19 mouse cellular contexts compared by ENCODE assay signal in the genomic region with DNA sequence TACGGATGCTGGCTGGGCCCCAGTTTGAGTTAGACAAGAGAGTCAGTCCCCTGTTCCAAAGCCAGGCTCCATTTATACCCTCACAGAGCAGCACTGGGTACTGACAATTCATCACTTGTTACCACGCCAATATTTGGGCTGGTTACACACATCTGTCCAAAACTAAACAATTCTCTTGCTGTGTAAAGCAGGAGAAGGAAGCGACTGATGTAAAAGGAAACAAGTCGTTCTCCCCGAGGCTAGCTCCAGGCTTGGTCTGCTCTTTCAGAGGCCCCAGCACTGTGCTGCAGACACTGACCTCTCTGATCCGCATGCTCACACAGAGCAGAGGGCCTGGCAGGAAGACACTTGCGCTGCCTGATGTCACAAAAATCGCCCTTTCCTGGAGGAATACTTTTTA. TPM values are rescaled to one million over a fixed set of nuclear protein-coding genes. Genes with fewer than 3 reads are reported as not detected.
DNase-seq lines count a peak whose midpoint lies in the region; ATAC-seq and TF ChIP-seq lines count a peak whose summit lies in the region.
"Had no signal": no experiment of that assay in that cellular context is flagged by ENCODE, and none has a peak within 500 bp of the region (broad histone marks: within the 10 kb centered on the region; RNA-seq: fewer than 3 reads in every experiment).

No protein-coding gene starts in this region.

- WGBS in hindbrain, embryonic 15.5 days, result 80% methylated on average over 8 of the region's 8 CpGs
- 80% methylated on average over 8 of the region's 8 CpGs for WGBS in hindbrain, embryonic 11.5 days
- 86% methylated on average over 8 of the region's 8 CpGs for whole genome bisulfite sequencing in limb, embryonic 10.5 days

- TF ChIP-seq CTCF in cortical plate, adult 2 months (IDR thresholded peaks at IDR 0.05; ENCODE audit: extremely low read depth, insufficient read depth, low read length), result no peak

- H3K4me3 ChIP-seq in hindbrain, embryonic 15.5 days, result no peak overlapping the region
- H3K4me3 ChIP-seq in hindbrain, embryonic 11.5 days (ENCODE audit: low read depth, low read length), result no peak overlapping the region
- no peak overlapping the region for H3K4me3 ChIP-seq in cortical plate, adult 2 months (ENCODE audit: insufficient read depth, low read length)
- no peak overlapping the region for H3K4me3 ChIP-seq in limb, embryonic 10.5 days
- H3K4me3 ChIP-seq: embryonic facial prominence, embryonic 15.5 days; heart, embryonic 13.5 days; limb, embryonic 12.5 days; liver, embryonic 12.5 days; megakaryocyte, embryonic 14.5 days had no signal

- H3K4me1 ChIP-seq in hindbrain, embryonic 15.5 days (replicated peaks), result no peaks in the 10 kb centered on the region
- no peaks in the 10 kb centered on the region for H3K4me1 ChIP-seq in hindbrain, embryonic 11.5 days (replicated peaks; ENCODE audit: control insufficient read depth, insufficient read depth, low read length)
- peaks cover 3% of the 10 kb centered on the region; the same call in 1 of the 2 replicates for H3K4me1 ChIP-seq in cortical plate, adult 2 months (ENCODE audit: control insufficient read depth, insufficient read depth, low read length)
- no peaks in the 10 kb centered on the region for H3K4me1 ChIP-seq in limb, embryonic 10.5 days
- H3K4me1 ChIP-seq: embryonic facial prominence, embryonic 15.5 days; heart, embryonic 13.5 days; limb, embryonic 12.5 days had no signal

- TF ChIP-seq POLR2A in cortical plate, adult 2 months (IDR thresholded peaks at IDR 0.05; ENCODE audit: extremely low read depth, insufficient read depth, low read length), result no peak

- intact Hi-C loops in left cerebral cortex, postnatal 14 days (cut with DNase I), result loop anchor here (10.0 kb wide), 1 partner anchor 427 kb away; no protein-coding TSS in a partner anchor
- intact Hi-C loops in left cerebral cortex, postnatal 10 days (cut with DNase I), result loop anchor here (10.0 kb wide), 1 partner anchor 187 kb away; no protein-coding TSS in a partner anchor

- H3K27me3 ChIP-seq in hindbrain, embryonic 15.5 days, result no peaks in the 10 kb centered on the region
- H3K27me3 ChIP-seq in hindbrain, embryonic 11.5 days (ENCODE audit: control insufficient read depth, insufficient read depth, low read length), result no peaks in the 10 kb centered on the region
- no peaks in the 10 kb centered on the region for H3K27me3 ChIP-seq in limb, embryonic 10.5 days (ENCODE audit: low read depth, poor library complexity, severe bottlenecking)
- H3K27me3 ChIP-seq: embryonic facial prominence, embryonic 15.5 days; heart, embryonic 13.5 days; limb, embryonic 12.5 days; liver, embryonic 12.5 days; megakaryocyte, embryonic 14.5 days had no signal

- no peak overlapping the region for H3K9ac ChIP-seq in hindbrain, embryonic 15.5 days
- no peak overlapping the region for H3K9ac ChIP-seq in hindbrain, embryonic 11.5 days (ENCODE audit: low read depth, low read length)
- H3K9ac ChIP-seq: embryonic facial prominence, embryonic 15.5 days; heart, embryonic 13.5 days; limb, embryonic 12.5 days; liver, embryonic 12.5 days had no signal

- DNase-seq in hindbrain, embryonic 11.5 days (ENCODE audit: low spot score), result no peak
- peak; percentile 37 to 44 for DNase-seq in left cerebral cortex, postnatal 14 days (ENCODE audit: low spot score in 2 of 2)
- no peak for DNase-seq in left cerebral cortex, postnatal 10 days (ENCODE audit: extremely low spot score in 1 of 2, low spot score in 2 of 2)
- DNase-seq in layer of hippocampus, postnatal 36 days, result peak; percentile 34 to 48
- DNase-seq in limb, embryonic 10.5 days (ENCODE audit: low spot score), result no peak
- DNase-seq: cerebellum, adult 8-10 months; kidney, adult 2 months; kidney, postnatal 10 days; lung, adult 2 months; retina, postnatal 1 day; thymus, adult 2 months had no signal

- peaks cover 74% of the 10 kb centered on the region for H3K36me3 ChIP-seq in hindbrain, embryonic 15.5 days
- H3K36me3 ChIP-seq in hindbrain, embryonic 11.5 days (ENCODE audit: control insufficient read depth, insufficient read depth, low read length), result peaks cover 11% of the 10 kb centered on the region
- peaks cover 94% of the 10 kb centered on the region for H3K36me3 ChIP-seq in limb, embryonic 10.5 days

- H3K27ac ChIP-seq in hindbrain, embryonic 15.5 days (replicated peaks), result no peak overlapping the region
- H3K27ac ChIP-seq in hindbrain, embryonic 11.5 days (ENCODE audit: low read depth, low read length), result no peak overlapping the region
- peak overlapping the region; percentile 64; the same call in 1 of the 2 replicates for H3K27ac ChIP-seq in cortical plate, adult 2 months (ENCODE audit: insufficient read depth, low read length)
- H3K27ac ChIP-seq in limb, embryonic 10.5 days, result no peak overlapping the region
- H3K27ac ChIP-seq: embryonic facial prominence, embryonic 15.5 days; heart, embryonic 13.5 days; limb, embryonic 12.5 days; liver, embryonic 12.5 days had no signal

- no peaks in the 10 kb centered on the region for H3K9me3 ChIP-seq in hindbrain, embryonic 15.5 days
- H3K9me3 ChIP-seq in hindbrain, embryonic 11.5 days (ENCODE audit: control insufficient read depth, low read length), result no peaks in the 10 kb centered on the region
- no peaks in the 10 kb centered on the region for H3K9me3 ChIP-seq in limb, embryonic 10.5 days (replicated peaks)
- H3K9me3 ChIP-seq: embryonic facial prominence, embryonic 15.5 days; heart, embryonic 13.5 days; limb, embryonic 12.5 days; liver, embryonic 12.5 days; megakaryocyte, embryonic 14.5 days had no signal

- 0 out of 2 replicates have a peak, but pooled peaks have one; percentile 34 for ATAC-seq in hindbrain, embryonic 15.5 days (ENCODE audit: low FRiP score, low read depth)
- no peak for ATAC-seq in hindbrain, embryonic 11.5 days (ENCODE audit: low FRiP score)
- ATAC-seq: liver, embryonic 12.5 days; midbrain, embryonic 16.5 days had no signal

- no peak overlapping the region for H3K4me2 ChIP-seq in hindbrain, embryonic 15.5 days
- no peak overlapping the region for H3K4me2 ChIP-seq in hindbrain, embryonic 11.5 days (replicated peaks; ENCODE audit: low read depth, low read length)
- H3K4me2 ChIP-seq: embryonic facial prominence, embryonic 15.5 days; heart, embryonic 13.5 days; limb, embryonic 12.5 days; liver, embryonic 12.5 days had no signal

RNA-seq across cellular contexts. Expression of gene Snx1, which starts 24.8 kb away (rescaled TPM):
- 76.7 and 76.9 TPM in 2 replicates for polyA plus RNA-seq in hindbrain, embryonic 15.5 days (2015; fragmentation: Nextera tagmentation; extraction: Ambion mirVana)
- polyA plus RNA-seq in hindbrain, embryonic 11.5 days (2014; fragmentation: Nextera tagmentation; extraction: Ambion mirVana), result 127 and 140 TPM in 2 replicates
- 10 to 100 TPM; 51.6 to 56.3 TPM for total RNA-seq in left cerebral cortex, postnatal 14 days (2021)
- total RNA-seq in left cerebral cortex, postnatal 10 days (2021), result 10 to 100 TPM; 43.6 to 44.9 TPM
- polyA plus RNA-seq in cortical plate, adult 2 months (2012; rRNA removed), result 90.1 and 93.9 TPM in 2 replicates
- total RNA-seq in layer of hippocampus, postnatal 36 days (2021), result 10 to 100 TPM; 86.9 to 93.2 TPM
- 122 and 126 TPM in 2 replicates for polyA plus RNA-seq in limb, embryonic 10.5 days (2016; fragmentation: Nextera tagmentation; extraction: Ambion mirVana)

RNA-seq across cellular contexts. Expression of gene Ciao2a, which starts 24.8 kb away (rescaled TPM):
- polyA plus RNA-seq in hindbrain, embryonic 15.5 days (2015; fragmentation: Nextera tagmentation; extraction: Ambion mirVana), result 68.5 and 70.1 TPM in 2 replicates
- polyA plus RNA-seq in hindbrain, embryonic 11.5 days (2014; fragmentation: Nextera tagmentation; extraction: Ambion mirVana), result 144 and 146 TPM in 2 replicates
- 10 to 100 TPM; 26.8 to 28.0 TPM for total RNA-seq in left cerebral cortex, postnatal 14 days (2021)
- 10 to 100 TPM; 25.9 to 26.0 TPM for total RNA-seq in left cerebral cortex, postnatal 10 days (2021)
- 25.0 and 29.0 TPM in 2 replicates for polyA plus RNA-seq in cortical plate, adult 2 months (2012; rRNA removed)
- 10 to 100 TPM; 29.5 to 30.0 TPM for total RNA-seq in layer of hippocampus, postnatal 36 days (2021)
- 166 and 171 TPM in 2 replicates for polyA plus RNA-seq in limb, embryonic 10.5 days (2016; fragmentation: Nextera tagmentation; extraction: Ambion mirVana)

RNA-seq across cellular contexts. Expression of gene Snx22, which starts 32.1 kb away (rescaled TPM):
- polyA plus RNA-seq in hindbrain, embryonic 15.5 days (2015; fragmentation: Nextera tagmentation; extraction: Ambion mirVana), result 9.1 and 11.6 TPM in 2 replicates
- polyA plus RNA-seq in hindbrain, embryonic 11.5 days (2014; fragmentation: Nextera tagmentation; extraction: Ambion mirVana), result 2.7 and 2.9 TPM in 2 replicates
- total RNA-seq in left cerebral cortex, postnatal 14 days (2021), result 1 to 10 TPM; 3.3 to 4.4 TPM
- total RNA-seq in left cerebral cortex, postnatal 10 days (2021), result 1 to 10 TPM; 4.6 to 4.9 TPM
- 7.2 and 7.3 TPM in 2 replicates for polyA plus RNA-seq in cortical plate, adult 2 months (2012; rRNA removed)
- total RNA-seq in layer of hippocampus, postnatal 36 days (2021), result 1 to 10 TPM; 5.5 to 6.0 TPM
- polyA plus RNA-seq in limb, embryonic 10.5 days (2016; fragmentation: Nextera tagmentation; extraction: Ambion mirVana), result 1.9 and 2.4 TPM in 2 replicates

RNA-seq across cellular contexts. Expression of gene Ppib, which starts 41.6 kb away (rescaled TPM):
- 346 and 359 TPM in 2 replicates for polyA plus RNA-seq in hindbrain, embryonic 15.5 days (2015; fragmentation: Nextera tagmentation; extraction: Ambion mirVana)
- 512 and 515 TPM in 2 replicates for polyA plus RNA-seq in hindbrain, embryonic 11.5 days (2014; fragmentation: Nextera tagmentation; extraction: Ambion mirVana)
- total RNA-seq in left cerebral cortex, postnatal 14 days (2021), result 100 to 1,000 TPM; 231 to 238 TPM
- 100 to 1,000 TPM; 238 to 241 TPM for total RNA-seq in left cerebral cortex, postnatal 10 days (2021)
- polyA plus RNA-seq in cortical plate, adult 2 months (2012; rRNA removed), result 240 and 243 TPM in 2 replicates
- total RNA-seq in layer of hippocampus, postnatal 36 days (2021), result 100 to 1,000 TPM; 194 to 206 TPM
- polyA plus RNA-seq in limb, embryonic 10.5 days (2016; fragmentation: Nextera tagmentation; extraction: Ambion mirVana), result 501 and 523 TPM in 2 replicates

RNA-seq across cellular contexts. Expression of gene Dapk2, which starts 56.4 kb away (rescaled TPM):
- 0.65 and 0.67 TPM in 2 replicates for polyA plus RNA-seq in hindbrain, embryonic 15.5 days (2015; fragmentation: Nextera tagmentation; extraction: Ambion mirVana)
- 2.7 and 4.4 TPM in 2 replicates for polyA plus RNA-seq in hindbrain, embryonic 11.5 days (2014; fragmentation: Nextera tagmentation; extraction: Ambion mirVana)
- total RNA-seq in left cerebral cortex, postnatal 14 days (2021), result 1 to 10 TPM; 2.4 to 5.8 TPM
- 1 to 10 TPM; 2.1 to 3.2 TPM for total RNA-seq in left cerebral cortex, postnatal 10 days (2021)
- polyA plus RNA-seq in cortical plate, adult 2 months (2012; rRNA removed), result 4.2 and 6.8 TPM in 2 replicates
- under 1 TPM; 0.90 to 0.91 TPM for total RNA-seq in layer of hippocampus, postnatal 36 days (2021)
- polyA plus RNA-seq in limb, embryonic 10.5 days (2016; fragmentation: Nextera tagmentation; extraction: Ambion mirVana), result 2.9 and 3.6 TPM in 2 replicates

Comparison
In these comparisons a context has a peak if more than half of its experiments do, and no peak if none do; other contexts are left out.
1. DNase-seq: peak in left cerebral cortex, postnatal 14 days (2 of 2) and layer of hippocampus, postnatal 36 days (2 of 2); none in hindbrain, embryonic 11.5 days (single experiment), left cerebral cortex, postnatal 10 days (0 of 2) and limb, embryonic 10.5 days (single experiment).